Comparison of ENCODE assay signal across 14 mouse cellular contexts in the genomic region with DNA sequence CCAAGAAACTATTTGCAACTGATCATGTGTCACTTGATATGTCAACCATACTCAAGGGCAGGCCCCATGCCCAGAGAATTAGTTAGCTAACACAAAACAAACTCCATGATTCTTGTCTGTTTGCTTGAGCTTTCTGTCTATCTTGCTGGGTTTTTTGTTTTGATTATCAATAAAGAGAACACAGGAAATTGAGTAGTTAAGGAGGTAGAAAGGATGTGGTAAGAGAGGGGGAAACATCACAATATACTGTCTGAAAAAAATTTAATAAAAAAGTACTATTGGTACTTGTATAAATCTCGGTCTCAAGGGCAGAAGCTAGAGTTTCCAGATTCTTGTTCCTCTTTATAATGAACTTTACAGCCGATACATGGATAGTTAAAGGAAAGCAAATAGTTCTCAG.
"Had no signal": no experiment of that assay in that cellular context is flagged by ENCODE, and none has a peak within 500 bp of the region (broad histone marks: within the 10 kb centered on the region; RNA-seq: fewer than 3 reads in every experiment).

No protein-coding gene starts in this region.

- H3K9me3 ChIP-seq: limb, embryonic 13.5 days; liver, embryonic 12.5 days; midbrain, embryonic 12.5 days had no signal

- H3K27me3 ChIP-seq: limb, embryonic 13.5 days; liver, embryonic 12.5 days; midbrain, embryonic 12.5 days had no signal

- ATAC-seq: liver, embryonic 12.5 days; midbrain, embryonic 16.5 days had no signal

- H3K36me3 ChIP-seq: liver, embryonic 12.5 days; midbrain, embryonic 12.5 days had no signal

- H3K4me1 ChIP-seq: limb, embryonic 13.5 days; midbrain, embryonic 12.5 days had no signal

- H3K9ac ChIP-seq: limb, embryonic 13.5 days; liver, embryonic 12.5 days; lung, embryonic 14.5 days; midbrain, embryonic 12.5 days had no signal

- H3K4me2 ChIP-seq: limb, embryonic 13.5 days; liver, embryonic 12.5 days; lung, embryonic 14.5 days; midbrain, embryonic 12.5 days had no signal

- H3K4me3 ChIP-seq: layer of hippocampus, adult 2 months; limb, embryonic 13.5 days; liver, embryonic 12.5 days; midbrain, embryonic 12.5 days had no signal

- DNase-seq: kidney, postnatal 10 days; kidney, postnatal 4 days; left cerebral cortex, postnatal 4 days; lung, embryonic 14.5 days; lung, postnatal 10 days; lung, postnatal 4 days; thymus, adult 18-20 months; thymus, postnatal 14 days had no signal

- H3K27ac ChIP-seq: layer of hippocampus, adult 2 months; limb, embryonic 13.5 days; liver, embryonic 12.5 days; midbrain, embryonic 12.5 days; stomach, postnatal 0 days had no signal
